Mouse (Mus musculus) forebrain, embryonic 14.5 days (tissue): ENCODE data around the gene Fastkd3. TPM values are rescaled to one million over a fixed set of nuclear protein-coding genes. Genes with fewer than 3 reads are reported as not detected.
"Not testable (repeated sequence)": the region's sequence is repeated elsewhere in the genome, so short reads cannot be mapped to it uniquely, and the experiment has no call there.

Experiments used
- ATAC-seq: fragments of 200-750 bp; cut with Nextera tagmentation; 2 replicates; pipeline ENCODE4 v1.8.0; 2017; ENCODE audit warnings: mild to moderate bottlenecking, moderate library complexity
- DNase-seq: peaks from one replicate; pipeline ENCODE4 v3.0.0-alpha.2; 2015; ENCODE audit warnings: low spot score
- H3K27ac ChIP-seq: fragments of 300-500 bp; sonication (generic); 2 replicates; pipeline ENCODE4 v1.5.1; 2014; ENCODE audit warnings: low read depth, mild to moderate bottlenecking, control low read depth, low read length, moderate library complexity
- H3K27me3 ChIP-seq: fragments of 300-500 bp; sonication (generic); replicated peaks from 2 replicates; pipeline ENCODE4 v1.6.1; 2014; ENCODE audit warnings: low read length, control low read depth, mixed read lengths; ENCODE audit not compliant: control insufficient read depth, insufficient read depth
- H3K36me3 ChIP-seq: fragments of 300-500 bp; sonication (generic); 2 replicates; pipeline ENCODE4 v1.6.1; 2014; ENCODE audit warnings: low read length, control low read depth; ENCODE audit not compliant: control insufficient read depth, insufficient read depth
- H3K4me1 ChIP-seq: fragments of 300-500 bp; sonication (generic); 2 replicates; pipeline ENCODE4 v1.6.1; 2014; ENCODE audit warnings: antibody characterized with exemption, low read length, control low read depth; ENCODE audit not compliant: control insufficient read depth, insufficient read depth
- H3K4me2 ChIP-seq: fragments of 300-500 bp; sonication (generic); 2 replicates; pipeline ENCODE4 v1.6.1; 2014; ENCODE audit warnings: mild to moderate bottlenecking, control low read depth, low read length
- H3K4me3 ChIP-seq: fragments of 300-500 bp; sonication (generic); 2 replicates; pipeline ENCODE4 v1.5.1; 2014; ENCODE audit warnings: low read depth, low read length, control low read depth
- H3K9ac ChIP-seq: fragments of 300-500 bp; sonication (generic); 2 replicates; pipeline ENCODE4 v1.6.1; 2014; ENCODE audit warnings: mild to moderate bottlenecking, low read length, control low read depth, moderate library complexity
- H3K9me3 ChIP-seq: fragments of 300-500 bp; sonication (generic); replicated peaks from 2 replicates; pipeline ENCODE4 v1.6.1; 2016; ENCODE audit warnings: low read length, control low read depth, mixed read lengths; ENCODE audit not compliant: control insufficient read depth
- WGBS: fragments of 180-500 bp; shearing (Covaris S2); extraction: QIAGEN DNeasy Blood & Tissue Kit; methylation state at CpG from one replicate; pipeline ENCODE4 v1.1.7; 2014; 5-methylcytosine and 5-hydroxymethylcytosine counted together
- polyA plus RNA-seq: library from polyadenylated mRNA; unstranded; fragments of >200 nt; fragmentation: Nextera tagmentation; extraction: Ambion mirVana; gene quantifications from 2 replicates; pipeline ENCODE4 v1.2.1, GENCODE M21; 2014

Fastkd3 gene
- 28.5 and 31.1 TPM in 2 replicates for polyA plus RNA-seq

GRCm38 (mm10) chr13:68581747-68582516 lies at the start of gene Fastkd3, which contains the start of gene Mtrr:
Gene Fastkd3 (plus strand): TSS chr13:68582234.
Gene Mtrr (minus strand): TSS chr13:68582149.
- H3K4me2 ChIP-seq: peak within 1 kb of the TSS; percentile 81
- no peaks in the 10 kb centered on the region for H3K27me3 ChIP-seq
- peak; percentile 99 for DNase-seq
- H3K36me3 ChIP-seq: peaks cover 36% of the 10 kb centered on the region
- peak within 1 kb of the TSS; percentile 78 for H3K4me3 ChIP-seq
- under 1% methylated on average over 81 of the region's 81 CpGs for WGBS
- H3K4me1 ChIP-seq: peaks cover 9% of the 10 kb centered on the region
- H3K9me3 ChIP-seq: no peaks in the 10 kb centered on the region
- H3K9ac ChIP-seq: peak within 1 kb of the TSS; percentile 73
- peak within 1 kb of the TSS; percentile 52; the same call in 1 of the 2 replicates for H3K27ac ChIP-seq
- ATAC-seq: peak; percentile 100

- not testable (repeated sequence) for H3K27me3 ChIP-seq, ATAC-seq, H3K4me2 ChIP-seq, H3K36me3 ChIP-seq, H3K4me3 ChIP-seq, H3K4me1 ChIP-seq, H3K9me3 ChIP-seq, H3K9ac ChIP-seq, H3K27ac ChIP-seq
- DNase-seq: peak; percentile 20
- WGBS: 18% methylated on average over 4 of the region's 6 CpGs
These were observed 28.6 kb upstream of the Fastkd3 start for GRCm38 (mm10) chr13:68553391-68553790.

- ATAC-seq (no peak), DNase-seq (no peak)
- H3K4me2 ChIP-seq: no peak overlapping the region
- no peak overlapping the region for H3K4me3 ChIP-seq
- WGBS: 95% methylated on average over 9 of the region's 9 CpGs
- H3K9ac ChIP-seq: no peak overlapping the region
- H3K4me1 ChIP-seq: no peaks in the 10 kb centered on the region
- no peaks in the 10 kb centered on the region for H3K27me3 ChIP-seq
- H3K9me3 ChIP-seq: no peaks in the 10 kb centered on the region
- H3K36me3 ChIP-seq: peaks cover 66% of the 10 kb centered on the region
- no peak overlapping the region for H3K27ac ChIP-seq
These were observed 13.9 kb upstream of the Fastkd3 start for GRCm38 (mm10) chr13:68568110-68568509.

DNA sequence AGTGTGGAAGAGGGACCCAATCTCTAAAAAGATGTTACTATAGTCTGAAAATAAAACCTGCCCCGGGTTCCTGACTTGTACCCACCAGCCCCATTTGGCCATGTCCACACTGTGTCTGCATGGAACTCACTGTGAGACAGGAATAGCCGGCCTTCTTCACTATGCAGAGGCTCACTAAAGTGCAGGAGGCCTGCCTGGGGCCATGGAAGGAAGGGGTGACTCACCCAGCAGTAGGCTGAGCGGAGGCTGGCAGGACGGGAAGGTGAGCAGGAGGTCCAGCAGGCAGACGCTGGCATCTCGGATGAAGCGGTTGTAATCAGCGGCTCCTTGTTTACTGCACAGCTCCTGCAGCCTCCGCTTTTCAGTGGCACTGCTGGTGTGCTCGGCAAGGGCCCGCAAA lies 13.5 kb upstream of the Fastkd3 start:
- Histone ChIP-seq H3K9ac (no peak overlapping the region), H3K4me1 (no peaks in the 10 kb centered on the region), H3K4me2 (no peak overlapping the region), H3K27me3 (no peaks in the 10 kb centered on the region), H3K27ac (no peak overlapping the region), H3K4me3 (no peak overlapping the region), H3K36me3 (peaks cover 62% of the 10 kb centered on the region), H3K9me3 (no peaks in the 10 kb centered on the region)
- WGBS: 92% methylated on average over 11 of the region's 11 CpGs
- ATAC-seq: no peak
- DNase-seq: no peak

DNA sequence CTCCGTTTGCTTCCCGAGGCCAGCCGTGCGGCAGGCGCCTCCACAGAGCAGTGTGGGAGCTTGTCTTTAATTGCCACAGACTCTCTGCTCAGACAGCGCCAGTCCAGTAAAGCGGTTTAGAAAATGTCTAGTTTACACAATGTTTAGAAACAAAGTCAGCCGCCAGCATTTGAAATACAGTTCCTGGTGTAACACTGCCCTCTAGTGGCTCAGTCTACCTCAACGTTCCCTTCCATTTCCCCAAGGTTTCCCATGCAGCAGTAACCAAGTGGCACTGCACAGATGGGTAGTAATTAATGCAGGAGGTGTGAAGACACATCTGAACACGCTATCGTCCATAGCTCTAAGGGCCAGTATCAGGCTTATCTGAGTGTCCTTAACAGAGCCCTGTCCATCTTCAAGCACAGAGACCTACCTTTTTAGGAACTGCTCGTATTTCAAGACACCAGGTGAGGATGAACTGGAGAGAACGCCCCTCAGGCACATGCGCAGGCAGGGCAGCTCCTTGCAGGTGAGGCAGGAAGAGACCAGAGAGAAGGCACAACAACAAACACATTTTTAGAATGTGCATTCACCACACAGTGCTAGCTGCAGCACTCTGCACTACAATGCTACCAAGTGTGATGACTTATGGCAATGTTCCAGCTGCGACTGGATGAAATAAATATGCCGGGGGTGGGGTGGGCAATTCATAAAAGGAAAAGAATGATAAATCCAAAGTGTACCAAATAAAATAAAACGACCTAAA lies 12.3 kb upstream of the Fastkd3 start:
- no peak overlapping the region for H3K4me2 ChIP-seq
- H3K9ac ChIP-seq: no peak overlapping the region
- H3K4me3 ChIP-seq: no peak overlapping the region
- 64% methylated on average over 17 of the region's 17 CpGs for WGBS
- ATAC-seq: peak; percentile 79
- no peaks in the 10 kb centered on the region for H3K9me3 ChIP-seq
- no peaks in the 10 kb centered on the region for H3K4me1 ChIP-seq
- no peak overlapping the region for H3K27ac ChIP-seq
- peaks cover 53% of the 10 kb centered on the region for H3K36me3 ChIP-seq
- DNase-seq: peak; percentile 84
- H3K27me3 ChIP-seq: no peaks in the 10 kb centered on the region

GRCm38 (mm10) chr13:68572247-68572646 lies 9.8 kb upstream of the Fastkd3 start:
- H3K27ac ChIP-seq: no peak overlapping the region
- H3K27me3 ChIP-seq: no peaks in the 10 kb centered on the region
- H3K9me3 ChIP-seq: no peaks in the 10 kb centered on the region
- H3K4me2 ChIP-seq: no peak overlapping the region
- no peak overlapping the region for H3K4me3 ChIP-seq
- DNase-seq: no peak
- H3K36me3 ChIP-seq: peaks cover 55% of the 10 kb centered on the region
- 95% methylated on average over 19 of the region's 19 CpGs for WGBS
- H3K4me1 ChIP-seq: no peaks in the 10 kb centered on the region
- no peak for ATAC-seq
- no peak overlapping the region for H3K9ac ChIP-seq

- DNase-seq: no peak
- 0 out of 2 replicates have a peak, but pooled peaks have one; percentile 6 for ATAC-seq
- Histone ChIP-seq H3K4me2 (no peak overlapping the region), H3K36me3 (peaks cover 51% of the 10 kb centered on the region), H3K9ac (no peak overlapping the region), H3K27ac (no peak overlapping the region), H3K9me3 (no peaks in the 10 kb centered on the region), H3K4me3 (no peak overlapping the region), H3K27me3 (no peaks in the 10 kb centered on the region), H3K4me1 (no peaks in the 10 kb centered on the region)
- WGBS: 71% methylated on average over 10 of the region's 10 CpGs
These were observed 8.8 kb upstream of the Fastkd3 start for GRCm38 (mm10) chr13:68572966-68573913.

DNA sequence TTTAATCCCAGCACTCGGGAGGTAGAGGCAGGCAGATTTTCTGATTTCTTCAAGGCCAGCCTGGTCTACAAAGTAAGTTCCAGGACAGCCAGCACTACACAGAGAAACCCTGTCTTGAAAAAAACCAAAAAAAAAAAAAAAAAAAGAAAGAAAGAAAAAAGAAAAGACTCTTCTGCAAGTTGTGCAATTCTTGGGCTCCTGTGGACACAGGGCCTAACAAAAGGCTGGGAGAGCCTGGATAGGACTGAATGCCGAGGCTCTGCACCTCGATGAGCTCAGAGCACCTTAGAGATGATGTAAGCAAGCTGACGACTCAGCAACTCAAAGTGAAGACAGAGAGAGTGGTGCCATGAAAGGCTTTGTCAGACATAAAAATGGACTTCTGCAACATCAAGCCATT lies 7.6 kb upstream of the Fastkd3 start:
- Histone ChIP-seq H3K9ac (no peak overlapping the region), H3K27ac (no peak overlapping the region), H3K4me2 (no peak overlapping the region), H3K36me3 (peaks cover 49% of the 10 kb centered on the region), H3K27me3 (no peaks in the 10 kb centered on the region), H3K9me3 (no peaks in the 10 kb centered on the region), H3K4me1 (no peaks in the 10 kb centered on the region), H3K4me3 (no peak overlapping the region)
- WGBS: 83% methylated on average over 4 of the region's 4 CpGs
- no peak for DNase-seq
- ATAC-seq: no peak
